Mouse (Mus musculus) lung, embryonic 16.5 days (tissue): ENCODE measurements around the gene Bach2. TPM values are rescaled to one million over a fixed set of nuclear protein-coding genes. Genes with fewer than 3 reads are reported as not detected.

Experiments
- ATAC-seq: fragments of 200-750 bp; cut with Nextera tagmentation; 2 replicates; pipeline ENCODE4 v1.8.0; 2017; ENCODE audit warnings: low read depth, mild to moderate bottlenecking, moderate library complexity
- H3K27ac ChIP-seq: fragments of 300-500 bp; sonication (generic); 2 replicates; pipeline ENCODE4 v1.5.1; 2014; ENCODE audit warnings: mild to moderate bottlenecking, control low read depth, low read length
- H3K27me3 ChIP-seq: fragments of 300-500 bp; sonication (generic); 2 replicates; pipeline ENCODE4 v1.6.1; 2014; ENCODE audit warnings: low read depth, low read length, mixed read lengths; ENCODE audit not compliant: control insufficient read depth, insufficient read depth
- H3K36me3 ChIP-seq: fragments of 300-500 bp; sonication (generic); 2 replicates; pipeline ENCODE4 v1.6.1; 2014; ENCODE audit warnings: low read length; ENCODE audit not compliant: control insufficient read depth, insufficient read depth
- H3K4me1 ChIP-seq: fragments of 300-500 bp; sonication (generic); replicated peaks from 2 replicates; pipeline ENCODE4 v1.6.1; 2014; ENCODE audit warnings: low read length, mixed read lengths; ENCODE audit not compliant: control insufficient read depth, insufficient read depth
- H3K4me2 ChIP-seq: fragments of 300-500 bp; sonication (generic); 2 replicates; pipeline ENCODE4 v1.6.1; 2014; ENCODE audit warnings: low read depth, low read length, control low read depth
- H3K4me3 ChIP-seq: fragments of 300-500 bp; sonication (generic); 2 replicates; pipeline ENCODE4 v1.5.1; 2014; ENCODE audit warnings: mild to moderate bottlenecking, low read length, control low read depth
- H3K9ac ChIP-seq: fragments of 300-500 bp; sonication (generic); 2 replicates; pipeline ENCODE4 v1.6.1; 2014; ENCODE audit warnings: low read length, control low read depth
- H3K9me3 ChIP-seq: fragments of 300-500 bp; sonication (generic); 2 replicates; pipeline ENCODE4 v1.6.1; 2016; ENCODE audit warnings: low read length; ENCODE audit not compliant: control insufficient read depth
- WGBS: fragments of 180-500 bp; shearing (Covaris S2); extraction: QIAGEN DNeasy Blood & Tissue Kit; methylation state at CpG from one replicate; pipeline ENCODE4 v1.1.7; 2014; 5-methylcytosine and 5-hydroxymethylcytosine counted together
- polyA plus RNA-seq: library from polyadenylated mRNA; unstranded; fragments of >200 nt; fragmentation: Nextera tagmentation; extraction: Ambion mirVana; gene quantifications from 2 replicates; pipeline ENCODE4 v1.2.1, GENCODE M21; 2015

Bach2 gene
- polyA plus RNA-seq, 1 experiment from 2014 or later: 6.7 TPM

- Histone ChIP-seq H3K36me3 (no peaks in the 10 kb centered on the region), H3K9me3 (no peaks in the 10 kb centered on the region), H3K27ac (no peak overlapping the region), H3K4me1 (peaks cover 13% of the 10 kb centered on the region), H3K9ac (no peak overlapping the region), H3K4me3 (no peak overlapping the region), H3K27me3 (no peaks in the 10 kb centered on the region), H3K4me2 (no peak overlapping the region)
- 50% methylated on average over 8 of the region's 8 CpGs for WGBS
- no peak for ATAC-seq
These were observed 244.3 kb downstream of the Bach2 start for GRCm38 (mm10) chr4:32482936-32483335.

DNA sequence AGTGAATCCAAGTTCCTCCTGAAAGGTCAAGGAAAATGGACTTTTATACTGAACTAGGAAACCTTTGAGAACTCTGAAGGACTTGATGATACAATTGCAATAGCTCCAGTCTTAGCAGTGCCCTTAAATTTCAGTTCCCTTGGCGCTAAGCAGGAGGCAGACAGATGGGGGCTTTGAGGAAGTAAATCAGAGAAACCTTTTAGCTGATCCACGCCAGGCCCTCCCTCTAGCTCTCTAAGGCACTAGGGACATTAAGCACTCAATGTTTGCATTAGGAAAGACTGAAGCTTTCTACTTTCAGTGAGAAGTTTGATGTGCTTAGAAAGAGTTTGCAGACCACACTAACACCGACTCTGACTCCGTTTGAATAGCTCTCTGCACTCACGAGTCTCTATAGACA, 247.2 kb downstream of the Bach2 start:
- H3K27ac ChIP-seq: peak overlapping the region; percentile 50; the same call in 1 of the 2 replicates

GRCm38 (mm10) chr4:32486654-32487398, 248.2 kb downstream of the Bach2 start:
- Histone ChIP-seq H3K27ac (peak overlapping the region; percentile 32; the same call in 1 of the 2 replicates), H3K27me3 (no peaks in the 10 kb centered on the region), H3K36me3 (no peaks in the 10 kb centered on the region), H3K4me2 (peak overlapping the region; percentile 42), H3K4me3 (no peak overlapping the region), H3K4me1 (peaks cover 17% of the 10 kb centered on the region), H3K9ac (peak overlapping the region; percentile 17; the same call in 1 of the 2 replicates), H3K9me3 (no peaks in the 10 kb centered on the region)
- ATAC-seq: peak; percentile 88
- WGBS: 48% methylated on average over 17 of the region's 17 CpGs

More for the DNA sequence above, 247.2 kb downstream of the Bach2 start:
- Histone ChIP-seq H3K4me3 (no peak overlapping the region), H3K9ac (no peak overlapping the region), H3K9me3 (no peaks in the 10 kb centered on the region), H3K27me3 (no peaks in the 10 kb centered on the region), H3K4me1 (peaks cover 13% of the 10 kb centered on the region), H3K4me2 (peak overlapping the region; percentile 42), H3K36me3 (no peaks in the 10 kb centered on the region)
- 20% methylated on average over 5 of the region's 5 CpGs for WGBS
- peak; percentile 19; the same call in 1 of the 2 replicates for ATAC-seq

GRCm38 (mm10) chr4:32489186-32489585, 250.6 kb downstream of the Bach2 start:
- Histone ChIP-seq H3K36me3 (no peaks in the 10 kb centered on the region), H3K4me2 (no peak overlapping the region), H3K27ac (no peak overlapping the region), H3K4me1 (peaks cover 17% of the 10 kb centered on the region), H3K27me3 (no peaks in the 10 kb centered on the region), H3K9ac (no peak overlapping the region), H3K4me3 (no peak overlapping the region), H3K9me3 (no peaks in the 10 kb centered on the region)
- 89% methylated on average over 1 of the region's 1 CpGs for WGBS
- no peak for ATAC-seq

- no peak overlapping the region for H3K27ac ChIP-seq
- no peaks in the 10 kb centered on the region for H3K36me3 ChIP-seq
- H3K27me3 ChIP-seq: no peaks in the 10 kb centered on the region
- ATAC-seq: peak; percentile 52
- H3K9ac ChIP-seq: no peak overlapping the region
- H3K9me3 ChIP-seq: no peaks in the 10 kb centered on the region
- no peak overlapping the region for H3K4me2 ChIP-seq
- peaks cover 13% of the 10 kb centered on the region for H3K4me1 ChIP-seq
- H3K4me3 ChIP-seq: no peak overlapping the region
- WGBS: 43% methylated on average over 8 of the region's 8 CpGs
These were observed 252.6 kb downstream of the Bach2 start for GRCm38 (mm10) chr4:32491176-32491575.

- H3K27ac ChIP-seq: no peak overlapping the region
- H3K9me3 ChIP-seq: no peaks in the 10 kb centered on the region
- WGBS: 85% methylated on average over 7 of the region's 7 CpGs
- H3K4me3 ChIP-seq: no peak overlapping the region
- H3K36me3 ChIP-seq: no peaks in the 10 kb centered on the region
- peaks cover 4% of the 10 kb centered on the region for H3K4me1 ChIP-seq
- no peak overlapping the region for H3K9ac ChIP-seq
- 0 out of 2 replicates have a peak, but pooled peaks have one; percentile 23 for ATAC-seq
- no peak overlapping the region for H3K4me2 ChIP-seq
- H3K27me3 ChIP-seq: no peaks in the 10 kb centered on the region
These were observed 254.2 kb downstream of the Bach2 start for GRCm38 (mm10) chr4:32492834-32493233.

- no peak overlapping the region for H3K4me2 ChIP-seq
- ATAC-seq: no peak
- H3K4me1 ChIP-seq: 0 out of 2 replicates have a peak, but pooled peaks cover 2% of the 10 kb centered on the region
- H3K36me3 ChIP-seq: no peaks in the 10 kb centered on the region
- H3K27me3 ChIP-seq: no peaks in the 10 kb centered on the region
- no peak overlapping the region for H3K4me3 ChIP-seq
- H3K9me3 ChIP-seq: no peaks in the 10 kb centered on the region
- WGBS: 90% methylated on average over 8 of the region's 8 CpGs
- H3K9ac ChIP-seq: no peak overlapping the region
- no peak overlapping the region for H3K27ac ChIP-seq
These were observed 263.2 kb downstream of the Bach2 start for GRCm38 (mm10) chr4:32501780-32502179.

GRCm38 (mm10) chr4:32502181-32502580, 263.6 kb downstream of the Bach2 start:
- no peaks in the 10 kb centered on the region for H3K27me3 ChIP-seq
- H3K4me2 ChIP-seq: no peak overlapping the region
- H3K4me1 ChIP-seq: 0 out of 2 replicates have a peak, but pooled peaks cover 2% of the 10 kb centered on the region
- 76% methylated on average over 4 of the region's 4 CpGs for WGBS
- ATAC-seq: no peak
- H3K9ac ChIP-seq: no peak overlapping the region
- H3K4me3 ChIP-seq: no peak overlapping the region
- H3K9me3 ChIP-seq: no peaks in the 10 kb centered on the region
- H3K36me3 ChIP-seq: no peaks in the 10 kb centered on the region
- H3K27ac ChIP-seq: no peak overlapping the region

GRCm38 (mm10) chr4:32504236-32504635, 265.6 kb downstream of the Bach2 start:
- no peaks in the 10 kb centered on the region for H3K36me3 ChIP-seq
- H3K9ac ChIP-seq: no peak overlapping the region
- 74% methylated on average over 11 of the region's 11 CpGs for WGBS
- peaks cover 14% of the 10 kb centered on the region for H3K4me1 ChIP-seq
- no peak overlapping the region for H3K27ac ChIP-seq
- H3K4me3 ChIP-seq: no peak overlapping the region
- no peaks in the 10 kb centered on the region for H3K9me3 ChIP-seq
- H3K27me3 ChIP-seq: no peaks in the 10 kb centered on the region
- ATAC-seq: no peak
- H3K4me2 ChIP-seq: no peak overlapping the region
